Mouse (Mus musculus) megakaryocyte, adult 5-6 weeks (primary cell): ENCODE measurements around the gene Fosl1. TPM values are rescaled to one million over a fixed set of nuclear protein-coding genes. Genes with fewer than 3 reads are reported as not detected.

Source experiments
- ATAC-seq: 2 replicates; pipeline ENCODE4 v1.8.0; 2016; ENCODE audit warnings: mild to moderate bottlenecking, inconsistent platforms; ENCODE audit not compliant: poor library complexity, severe bottlenecking
- total RNA-seq, 2 experiments: library from RNA; stranded (forward) in 1 of 2; stranded (reverse) in 1 of 2; fragments of 153-499, 151-499 nt in 1 of 2; fragments of 221-1000, 200-1000 nt in 1 of 2; gene quantifications; 2 replicates each; pipeline versions ENCODE4 v1.2.3 to v1.2.4; 2015 to 2017

Gene Fosl1
- total RNA-seq, 2 experiments from 2014 or later, result 0.95 to 1.2 TPM

DNA sequence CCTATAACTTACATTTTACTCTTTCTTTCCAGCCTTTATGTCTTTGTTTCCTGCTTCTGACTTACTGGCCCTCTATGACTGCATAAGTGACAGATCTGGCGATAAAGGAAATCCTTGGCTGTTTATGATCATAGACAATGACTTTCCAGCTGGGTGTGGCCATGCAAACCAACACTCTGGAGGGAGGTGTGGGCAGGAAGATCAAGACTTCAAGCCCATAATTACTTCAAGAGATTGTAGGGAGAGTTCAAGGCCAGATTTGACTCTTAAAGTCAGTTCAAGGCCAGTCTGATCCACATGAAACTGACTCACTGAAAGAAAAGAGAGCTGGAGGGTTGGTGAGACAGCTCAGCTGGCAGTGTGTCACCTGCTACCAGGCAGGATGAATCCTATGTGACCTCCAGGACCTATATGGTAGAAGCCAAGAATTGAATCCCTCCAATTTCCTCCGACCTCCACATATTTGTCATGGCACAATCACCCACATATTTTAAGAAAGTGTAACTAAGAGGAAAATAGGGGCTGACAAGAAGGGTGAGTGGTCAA, 53.1 kb downstream of the Fosl1 start:
- no peak for ATAC-seq

DNA sequence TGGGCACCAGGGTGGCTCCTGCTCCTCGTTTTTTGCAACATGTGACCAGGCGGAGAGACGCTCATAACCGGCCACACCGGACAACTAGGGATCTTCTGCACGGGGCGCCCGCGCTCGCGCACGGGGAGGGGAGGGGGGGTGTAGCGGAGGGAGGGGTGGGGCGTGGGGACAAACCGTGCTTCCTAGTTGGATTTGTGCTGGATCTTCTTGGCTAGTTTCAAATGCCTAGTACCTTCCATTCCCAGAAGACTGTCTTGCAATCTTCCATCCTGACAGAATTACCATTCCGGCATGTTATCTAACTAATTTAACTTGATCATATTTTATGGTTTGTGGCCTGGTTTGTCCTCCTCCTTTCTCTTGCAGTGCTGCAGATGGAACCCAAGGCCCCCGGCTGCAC, 56.3 kb downstream of the Fosl1 start, which contains the start of gene 1700020D05Rik:
Gene 1700020D05Rik (minus strand): TSS at position 101 of the 400 bp plus-strand sequence.
- no peak for ATAC-seq

Other genes with a start within 250 kb of the Fosl1 start
- gene Pacs1, start 174.4 kb upstream of the Fosl1 start, total RNA-seq (2015), result 45.4 and 45.7 TPM in 2 replicates
- 14.2 and 25.4 TPM in 2 replicates for gene Pacs1, start 174.4 kb upstream of the Fosl1 start, total RNA-seq (2017)
- 109 TPM in 2 replicates for gene Sf3b2, start 152.1 kb upstream of the Fosl1 start, total RNA-seq (2015)
- 240 and 249 TPM in 2 replicates for gene Sf3b2, start 152.1 kb upstream of the Fosl1 start, total RNA-seq (2017)
- gene Gal3st3, start 149.2 kb upstream of the Fosl1 start, total RNA-seq (2015), result not detected in 2 replicates
- gene Gal3st3, start 149.2 kb upstream of the Fosl1 start, total RNA-seq (2017), result not detected in 2 replicates
- not detected in 2 replicates for gene Catsper1, start 111.8 kb upstream of the Fosl1 start, total RNA-seq (2015)
- gene Catsper1, start 111.8 kb upstream of the Fosl1 start, total RNA-seq (2017), result not detected in 2 replicates
- not detected in 2 replicates for gene Cst6, start 98.0 kb upstream of the Fosl1 start, total RNA-seq (2015)
- gene Cst6, start 98.0 kb upstream of the Fosl1 start, total RNA-seq (2017), result not detected in 2 replicates
- 19.7 and 25.8 TPM in 2 replicates for gene Eif1ad, start 80.8 kb upstream of the Fosl1 start, total RNA-seq (2015)
- gene Eif1ad, start 80.8 kb upstream of the Fosl1 start, total RNA-seq (2017), result 33.1 and 37.4 TPM in 2 replicates
- 269 and 297 TPM in 2 replicates for gene Banf1, start 80.4 kb upstream of the Fosl1 start, total RNA-seq (2015)
- gene Banf1, start 80.4 kb upstream of the Fosl1 start, total RNA-seq (2017), result 29.3 and 29.6 TPM in 2 replicates
- 47.2 and 57.3 TPM in 2 replicates for gene Sart1, start 58.8 kb upstream of the Fosl1 start, total RNA-seq (2015)
- gene Sart1, start 58.8 kb upstream of the Fosl1 start, total RNA-seq (2017), result 62.2 and 64.6 TPM in 2 replicates
- not detected in 2 replicates for gene Tsga10ip, start 45.0 kb upstream of the Fosl1 start, total RNA-seq (2015)
- not detected in 2 replicates for gene Tsga10ip, start 45.0 kb upstream of the Fosl1 start, total RNA-seq (2017)
- gene Drap1, start 22.6 kb upstream of the Fosl1 start, total RNA-seq (2015), result 62.3 and 72.3 TPM in 2 replicates
- gene Drap1, start 22.6 kb upstream of the Fosl1 start, total RNA-seq (2017), result 53.7 and 59.0 TPM in 2 replicates
- gene AI837181, start 22.4 kb upstream of the Fosl1 start, total RNA-seq (2015), result 20.3 and 23.7 TPM in 2 replicates
- 8.9 and 15.6 TPM in 2 replicates for gene AI837181, start 22.4 kb upstream of the Fosl1 start, total RNA-seq (2017)
- gene Ccdc85b, start 10.3 kb downstream of the Fosl1 start, total RNA-seq (2015), result 0.80 and 1.1 TPM in 2 replicates
- gene Ccdc85b, start 10.3 kb downstream of the Fosl1 start, total RNA-seq (2017), result 1.7 TPM in 2 replicates
- 55.8 and 64.9 TPM in 2 replicates for gene Fibp, start 13.1 kb downstream of the Fosl1 start, total RNA-seq (2015)
- 93.9 and 115 TPM in 2 replicates for gene Fibp, start 13.1 kb downstream of the Fosl1 start, total RNA-seq (2017)
- 5.7 and 12.6 TPM in 2 replicates for gene Ctsw, start 21.0 kb downstream of the Fosl1 start, total RNA-seq (2015)
- 5.9 and 9.1 TPM in 2 replicates for gene Ctsw, start 21.0 kb downstream of the Fosl1 start, total RNA-seq (2017)
- 0.42 and 1.2 TPM in 2 replicates for gene Efemp2, start 26.4 kb downstream of the Fosl1 start, total RNA-seq (2015)
- 1.2 TPM in 1 of 2 replicates, not detected in the other for gene Efemp2, start 26.4 kb downstream of the Fosl1 start, total RNA-seq (2017)
- 16.2 and 16.6 TPM in 2 replicates for gene Mus81, start 40.9 kb downstream of the Fosl1 start, total RNA-seq (2015)
- gene Mus81, start 40.9 kb downstream of the Fosl1 start, total RNA-seq (2017), result 9.2 and 13.8 TPM in 2 replicates
- gene Cfl1, start 42.9 kb downstream of the Fosl1 start, total RNA-seq (2015), result 2,162 and 2,175 TPM in 2 replicates
- 1,771 and 1,778 TPM in 2 replicates for gene Cfl1, start 42.9 kb downstream of the Fosl1 start, total RNA-seq (2017)
- gene 1700020D05Rik, start 56.2 kb downstream of the Fosl1 start, total RNA-seq (2015), result 1.8 and 2.1 TPM in 2 replicates
- gene 1700020D05Rik, start 56.2 kb downstream of the Fosl1 start, total RNA-seq (2017), result 0.49 and 1.5 TPM in 2 replicates
- 2.7 and 4.8 TPM in 2 replicates for gene Snx32, start 63.0 kb downstream of the Fosl1 start, total RNA-seq (2015)
- 1.5 and 3.0 TPM in 2 replicates for gene Snx32, start 63.0 kb downstream of the Fosl1 start, total RNA-seq (2017)
- 0.07 and 0.14 TPM in 2 replicates for gene Ovol1, start 113.1 kb downstream of the Fosl1 start, total RNA-seq (2015)
- 0.07 TPM in 1 of 2 replicates, not detected in the other for gene Ovol1, start 113.1 kb downstream of the Fosl1 start, total RNA-seq (2017)
- gene Ap5b1, start 120.5 kb downstream of the Fosl1 start, total RNA-seq (2015), result 18.3 and 23.2 TPM in 2 replicates
- 16.4 and 22.5 TPM in 2 replicates for gene Ap5b1, start 120.5 kb downstream of the Fosl1 start, total RNA-seq (2017)
- 116 and 125 TPM in 2 replicates for gene Rnaseh2c, start 154.3 kb downstream of the Fosl1 start, total RNA-seq (2015)
- 94.6 and 136 TPM in 2 replicates for gene Rnaseh2c, start 154.3 kb downstream of the Fosl1 start, total RNA-seq (2017)
- gene Kat5, start 162.7 kb downstream of the Fosl1 start, total RNA-seq (2015), result 34.2 and 47.8 TPM in 2 replicates
- 69.4 and 73.9 TPM in 2 replicates for gene Kat5, start 162.7 kb downstream of the Fosl1 start, total RNA-seq (2017)
- gene Rela, start 189.9 kb downstream of the Fosl1 start, total RNA-seq (2015), result 51.9 and 56.6 TPM in 2 replicates
- gene Rela, start 189.9 kb downstream of the Fosl1 start, total RNA-seq (2017), result 46.1 and 47.8 TPM in 2 replicates
- gene Sipa1, start 216.2 kb downstream of the Fosl1 start, total RNA-seq (2015), result 50.8 and 65.8 TPM in 2 replicates
- 50.1 and 78.7 TPM in 2 replicates for gene Sipa1, start 216.2 kb downstream of the Fosl1 start, total RNA-seq (2017)
- gene Map3k11, start 241.2 kb downstream of the Fosl1 start, total RNA-seq (2015), result 30.3 and 35.3 TPM in 2 replicates
- gene Map3k11, start 241.2 kb downstream of the Fosl1 start, total RNA-seq (2017), result 39.8 and 50.8 TPM in 2 replicates
- gene Pcnx3, start 241.4 kb downstream of the Fosl1 start, total RNA-seq (2015), result 25.9 and 33.1 TPM in 2 replicates
- 19.3 and 19.6 TPM in 2 replicates for gene Pcnx3, start 241.4 kb downstream of the Fosl1 start, total RNA-seq (2017)